Mouse (Mus musculus): ENCODE measurements around the gene Boll.
"Not testable (repeated sequence)": the region's sequence is repeated elsewhere in the genome, so short reads cannot be mapped to it uniquely, and the experiment has no call there.

Gene Boll

DNA sequence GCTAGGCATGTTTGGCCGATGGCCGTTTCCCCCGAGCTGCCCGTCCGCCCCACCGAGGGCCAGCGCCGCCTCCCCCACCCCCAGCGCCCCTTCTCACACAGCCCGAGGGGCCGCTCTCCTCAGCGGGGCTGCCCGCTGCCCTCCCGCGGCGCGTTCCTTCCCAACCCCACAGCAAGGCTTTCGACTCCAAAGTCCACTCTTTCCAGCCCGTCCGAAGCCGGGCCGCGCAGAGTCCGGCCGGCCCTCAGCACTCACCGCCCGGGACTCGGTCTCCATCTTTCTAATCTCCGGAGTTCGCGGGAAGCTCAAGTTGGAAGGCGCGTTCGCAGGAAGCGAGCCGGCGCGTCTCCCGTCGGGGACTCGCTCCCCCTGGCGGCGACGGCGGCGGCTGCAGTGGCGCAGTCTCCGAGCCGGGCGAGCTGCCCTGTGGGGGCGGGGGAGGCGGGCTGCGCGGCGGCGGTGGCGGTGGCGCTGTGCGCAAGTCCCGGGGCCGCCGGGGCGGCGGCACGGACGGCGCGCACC is at the start of gene Boll:
Boll (minus strand) TSS at position 426 of the 522 bp plus-strand sequence.
- peak; percentile 90 to 92 for DNase-seq

DNA sequence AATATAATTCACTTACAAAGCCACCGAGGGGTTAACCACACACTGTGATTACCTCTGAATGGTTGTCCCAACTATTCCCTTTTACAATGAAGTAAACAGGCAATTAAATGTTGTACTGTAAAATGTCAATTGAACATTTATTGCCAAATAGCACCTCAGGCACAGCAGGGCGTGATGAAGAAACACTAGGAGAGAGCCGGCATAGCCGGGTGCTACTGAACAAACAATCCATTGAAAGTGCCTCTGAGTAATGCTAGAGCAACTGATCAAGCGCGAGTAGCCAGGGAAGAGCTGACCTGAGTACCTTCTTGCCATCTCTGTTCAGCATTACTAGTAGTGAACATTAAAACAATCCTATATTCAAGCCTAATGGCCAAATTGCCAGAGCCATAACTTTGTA is 49.3 kb upstream of the Boll start:
- DNase-seq = no peak

DNA sequence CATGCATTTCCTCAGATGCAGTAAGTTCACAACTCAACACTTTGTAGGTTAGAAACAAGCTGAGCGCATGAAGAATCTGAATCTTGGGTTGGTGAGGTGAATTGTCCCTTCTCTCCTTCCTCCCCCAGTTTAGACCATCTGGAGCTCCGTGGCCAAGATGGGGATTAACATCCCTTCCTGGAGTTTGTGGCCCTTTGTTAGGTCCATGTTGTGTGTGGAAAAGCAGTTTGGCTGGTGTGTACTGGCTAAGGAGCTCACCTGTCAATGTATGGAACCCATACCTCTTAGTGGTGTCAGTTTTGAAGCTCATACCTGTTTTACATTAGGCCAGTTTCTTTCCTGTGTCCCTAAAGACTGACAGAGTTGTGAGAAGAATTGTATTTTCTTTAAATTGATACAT is 47.8 kb upstream of the Boll start:
- DNase-seq = no peak

DNA sequence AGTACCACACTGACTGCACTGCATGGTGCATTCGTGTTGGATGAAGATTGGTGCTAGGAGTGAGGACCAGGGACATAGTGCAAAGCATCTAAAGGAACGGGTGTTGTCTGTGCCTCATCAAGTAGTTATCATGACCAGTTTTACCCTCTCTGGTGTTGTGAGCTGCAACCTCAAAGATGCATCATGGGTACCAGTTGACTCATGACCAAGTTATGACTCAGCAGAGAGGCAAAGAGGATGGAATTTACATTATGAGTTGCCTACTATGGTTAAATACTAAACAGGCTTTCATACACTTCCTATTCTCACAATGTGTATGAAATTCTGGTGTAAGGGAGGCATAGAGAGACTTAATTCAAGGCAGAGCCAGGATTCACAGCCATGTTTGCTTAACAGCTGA is 47.4 kb upstream of the Boll start:
- no peak for DNase-seq

DNA sequence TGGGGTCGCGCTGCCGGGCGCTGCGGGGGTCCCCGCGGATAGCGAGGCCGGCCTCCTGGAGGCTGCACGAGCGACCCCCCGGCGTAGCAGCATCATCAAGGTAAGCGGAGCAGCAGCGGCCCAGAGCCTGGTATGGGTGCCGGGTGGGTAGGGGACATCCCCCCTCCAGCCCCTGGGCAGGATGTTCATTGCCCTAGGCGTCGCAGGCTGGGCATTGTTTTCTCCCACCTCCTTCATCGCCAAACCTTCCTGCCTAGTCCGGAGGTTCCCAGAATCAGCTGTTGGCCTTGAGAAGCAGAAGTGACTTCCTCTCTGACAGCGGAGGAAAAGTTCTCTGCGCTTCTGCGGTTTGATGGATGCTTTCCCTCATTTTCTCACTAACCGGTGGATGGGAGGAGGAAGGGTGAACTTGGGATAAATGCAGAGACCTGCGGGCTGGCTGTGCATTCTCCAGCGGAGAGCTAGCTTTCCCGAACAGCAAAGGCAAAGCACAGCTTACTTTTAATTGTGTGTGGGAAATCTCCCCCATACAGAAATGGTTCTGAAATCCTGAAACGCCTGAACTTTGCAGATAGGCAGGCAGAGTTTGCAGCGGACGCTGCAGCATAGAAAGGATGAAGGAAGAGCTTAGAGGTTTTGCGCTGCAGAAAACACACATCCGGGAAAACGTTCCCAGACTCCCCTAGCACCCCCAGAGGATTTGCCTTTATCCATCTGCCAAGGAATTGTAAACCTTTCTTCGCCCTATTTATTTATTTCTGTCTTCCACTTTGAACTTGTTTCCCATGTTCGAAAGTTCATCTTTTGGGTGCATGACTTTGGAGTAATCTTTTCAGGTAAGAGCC is 43.5 kb upstream of the Boll start:
- peak; percentile 15 to 17 for DNase-seq

DNA sequence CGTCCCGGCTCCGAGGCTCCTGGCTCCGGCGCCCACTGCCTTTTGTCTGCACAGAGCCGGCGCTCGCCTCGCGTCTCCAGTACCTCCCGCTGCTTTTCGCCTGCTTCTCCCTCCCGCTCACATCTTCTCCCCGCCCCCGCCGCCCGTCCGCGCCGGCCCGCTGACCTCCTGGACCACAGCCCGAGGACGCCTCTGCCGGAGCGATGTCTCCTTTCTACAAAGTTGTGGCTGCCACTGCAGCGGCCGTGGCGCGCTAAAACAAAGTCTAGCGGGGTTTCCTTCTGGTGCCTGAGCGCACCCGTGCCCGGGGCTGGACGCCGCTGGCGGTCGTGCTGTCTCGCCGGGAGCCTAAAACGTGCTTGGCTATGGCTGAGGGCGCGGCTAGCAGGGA is 42.7 kb upstream of the Boll start:
- peak; percentile 35 to 45 for DNase-seq

DNA sequence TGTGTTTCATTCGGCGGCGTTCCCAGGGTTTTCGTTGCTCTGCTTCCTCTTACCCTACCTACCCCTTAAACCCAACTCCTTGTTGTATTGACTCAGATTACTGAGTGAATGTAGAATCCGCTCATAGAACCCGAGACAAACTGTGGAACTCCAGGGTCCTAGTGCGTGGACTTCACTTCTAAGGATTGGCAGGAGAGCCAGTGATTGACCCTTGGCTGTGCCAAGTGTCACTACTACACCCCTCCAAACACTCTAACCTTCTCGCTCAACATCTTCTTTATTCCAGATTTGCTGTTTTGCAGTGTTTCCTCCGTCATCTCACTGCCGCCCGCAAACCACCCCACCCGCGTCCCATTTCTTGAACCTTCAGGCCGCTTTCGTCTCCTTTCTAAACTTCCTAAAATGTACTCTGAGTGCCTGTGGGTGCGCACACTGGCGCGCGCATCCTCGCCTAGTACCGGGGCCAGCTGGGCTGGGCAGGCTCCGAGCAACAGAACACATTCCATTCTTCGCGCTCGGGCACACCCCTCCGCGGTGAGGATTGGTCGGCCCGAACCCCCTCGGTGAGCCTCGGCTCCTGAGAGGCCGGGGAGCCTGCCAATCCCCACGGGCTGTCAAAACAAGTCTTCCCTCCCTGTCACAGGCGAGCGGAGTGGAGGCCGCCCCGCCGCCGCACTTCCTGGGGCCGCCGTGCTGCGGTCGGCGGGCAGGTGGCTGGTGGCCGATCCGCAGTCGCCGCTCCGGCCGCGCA is 42.2 kb upstream of the Boll start, which contains the start of gene Plcl1:
Plcl1 (plus strand) TSS at position 650 of the 751 bp plus-strand sequence.
- DNase-seq = peak; percentile 80

DNA sequence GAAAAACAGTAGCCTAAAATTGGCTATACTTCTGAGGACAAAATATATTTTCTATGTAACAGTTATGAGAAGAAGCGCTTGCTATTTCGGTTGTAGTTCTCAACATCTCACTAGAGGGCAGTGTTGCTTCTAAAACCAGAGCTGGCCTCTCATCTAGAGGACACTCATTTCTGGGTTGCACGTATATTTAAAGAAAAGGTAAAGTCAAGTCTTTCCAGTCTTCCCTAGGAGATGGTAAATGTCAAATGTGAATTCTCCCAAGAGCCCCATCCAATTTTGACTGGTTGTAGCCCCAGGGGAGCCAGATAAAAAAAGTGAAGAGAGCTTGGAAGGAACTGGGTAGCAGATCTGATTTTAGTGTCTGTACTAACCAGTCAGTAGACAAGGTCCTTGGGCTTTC is 41.2 kb upstream of the Boll start:
- peak; percentile 61 to 66 for DNase-seq

DNA sequence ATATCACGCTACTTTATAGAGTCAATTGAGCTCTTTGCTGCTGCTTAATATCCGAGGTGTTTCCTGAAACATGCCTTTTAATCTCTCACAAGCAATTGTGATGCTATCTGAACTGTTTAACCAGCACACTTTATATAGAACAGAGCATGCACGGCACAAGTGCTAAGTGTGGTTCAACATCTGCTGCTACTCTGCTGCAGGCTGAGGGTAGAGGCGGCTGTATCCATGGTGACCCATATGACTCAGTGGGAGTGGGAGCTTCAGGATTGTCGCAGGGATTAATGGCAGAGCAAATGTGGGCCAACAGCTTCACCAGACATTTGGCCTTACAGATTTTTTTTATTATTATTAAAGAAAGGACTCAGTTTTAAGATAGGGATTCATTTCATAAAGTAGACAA is 36.6 kb upstream of the Boll start:
- no peak for DNase-seq

DNA sequence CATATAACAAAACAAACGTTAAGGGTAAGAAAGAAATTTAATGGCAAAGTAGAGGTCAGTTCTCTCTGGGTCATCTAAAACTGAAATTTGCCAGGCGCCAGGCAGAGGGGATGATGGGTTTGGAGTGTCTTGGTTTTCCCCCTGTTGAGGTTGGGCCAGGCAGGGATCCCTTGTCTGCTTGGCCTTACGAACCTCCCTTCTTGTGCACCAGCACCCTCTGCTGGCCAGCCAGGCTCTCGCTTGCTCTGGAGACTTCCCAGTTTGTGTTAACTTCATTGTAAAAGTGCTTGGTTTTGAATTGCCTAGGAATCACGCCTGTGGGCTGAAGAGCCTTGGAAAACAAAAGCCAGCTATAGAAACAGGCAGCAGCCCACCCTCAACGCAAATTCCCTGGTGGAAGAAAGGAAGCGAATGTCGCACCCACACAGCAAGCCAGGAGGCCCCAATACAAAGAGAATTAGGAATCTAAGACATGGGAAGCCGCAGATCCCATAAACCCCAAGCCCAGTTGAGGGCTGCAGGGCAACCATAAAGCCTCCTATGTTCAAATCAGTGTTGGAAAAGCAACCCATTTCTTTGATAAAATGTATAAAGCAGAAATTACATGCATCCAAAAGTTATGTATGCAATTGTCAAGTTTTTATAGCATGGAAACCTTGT is 20.0 kb upstream of the Boll start:
- DNase-seq = peak; percentile 87 to 88

DNA sequence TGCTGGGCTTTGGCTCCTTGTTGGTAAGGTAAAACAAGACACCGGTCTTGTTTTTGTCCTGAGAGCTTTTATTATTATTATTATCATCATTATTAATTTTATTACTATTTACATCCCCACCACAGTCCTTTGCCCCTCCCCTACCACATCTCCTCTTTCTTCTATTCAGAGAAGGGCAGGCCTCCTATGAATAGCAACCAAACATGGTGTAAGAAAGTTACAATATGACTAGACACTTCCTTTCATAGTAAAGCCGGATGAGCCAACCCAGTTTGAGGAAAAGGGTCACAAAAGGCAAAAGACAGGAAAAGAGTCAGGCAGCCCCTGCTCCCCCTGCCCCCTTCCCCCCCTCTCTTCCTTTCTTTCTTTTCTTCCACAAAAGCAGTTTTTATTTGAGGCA is 17.3 kb upstream of the Boll start:
- DNase-seq = no peak

DNA sequence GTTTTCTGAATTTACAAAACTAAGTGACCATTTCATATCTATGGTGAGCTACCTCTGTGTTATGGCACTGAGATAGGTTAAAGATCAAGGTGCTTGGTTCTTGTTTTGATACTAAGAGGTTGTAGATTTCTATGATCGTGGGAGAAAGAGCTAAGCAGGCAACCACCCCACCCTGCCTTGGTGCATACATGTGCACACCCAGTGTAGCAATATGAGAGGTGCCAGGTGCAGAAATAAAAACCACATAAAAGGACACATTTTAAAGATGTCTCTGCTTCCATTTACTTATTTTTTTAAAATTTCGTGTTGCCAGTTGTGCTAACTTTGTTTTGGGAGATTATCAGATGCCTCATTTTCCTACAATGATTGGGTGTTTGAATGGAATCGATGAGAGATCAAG is 9.4 kb upstream of the Boll start:
- no peak for DNase-seq

DNA sequence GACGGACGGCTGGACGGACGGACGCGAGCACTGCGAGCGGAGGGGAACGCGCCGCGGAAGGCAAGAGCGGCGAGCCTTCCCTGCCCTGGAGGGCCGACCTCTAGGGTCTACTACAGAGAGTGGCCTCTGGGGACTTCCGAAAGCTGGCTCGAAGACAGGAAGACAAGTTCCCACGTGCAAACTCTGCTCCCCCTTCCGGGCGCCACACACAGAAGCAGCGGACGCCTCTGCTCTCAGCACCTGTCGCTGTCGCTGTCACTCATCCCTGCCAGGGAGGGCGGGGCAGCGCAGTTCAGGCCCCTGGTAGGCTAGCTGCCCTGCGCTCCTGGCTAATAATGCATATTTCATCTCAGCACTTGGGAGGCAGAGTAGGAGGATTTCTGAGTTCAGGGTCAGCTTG is 317 bp upstream of the Boll start:
- DNase-seq = peak; percentile 73 to 76

DNA sequence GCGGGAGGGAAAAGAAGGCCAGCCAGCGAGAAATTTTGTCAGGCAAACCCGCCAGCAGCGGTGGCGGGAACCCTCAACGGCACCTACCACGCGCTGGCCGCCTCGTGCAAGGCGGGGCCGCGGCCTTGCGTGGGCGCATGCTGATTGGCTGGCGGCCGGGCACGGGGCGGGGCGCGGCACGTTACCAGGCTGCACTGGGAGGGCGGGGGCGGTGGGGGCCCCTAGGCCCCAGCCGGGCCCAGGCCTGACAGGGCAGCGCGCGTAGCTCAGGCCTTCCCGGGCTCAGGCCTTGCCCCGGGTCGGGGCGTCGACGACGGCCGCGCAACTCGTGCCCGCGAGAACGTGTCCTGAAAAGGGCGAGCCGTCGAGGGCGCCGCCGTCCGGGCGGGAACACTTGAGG is 635 bp downstream of the Boll start:
- DNase-seq = peak in 1 of 2 experiments; percentile 2

DNA sequence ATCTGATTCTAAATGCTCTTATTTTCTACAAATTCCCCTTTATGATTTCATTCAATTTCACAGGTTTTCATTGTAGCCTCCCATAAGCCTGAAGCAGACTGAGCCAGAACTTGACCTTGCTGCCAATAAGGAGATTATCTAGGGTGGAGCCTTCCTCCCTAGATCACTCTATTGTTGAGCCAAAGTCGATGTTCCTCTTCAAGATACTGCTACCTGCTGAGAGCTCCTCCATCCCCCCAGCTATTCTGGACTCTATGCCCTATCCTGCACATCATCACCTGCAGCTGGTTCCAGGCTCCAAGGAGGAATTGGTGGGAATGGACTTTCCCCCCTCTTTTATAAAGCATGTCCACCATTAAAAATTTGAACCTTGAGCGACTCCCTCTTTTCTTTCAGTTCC is 11.4 kb downstream of the Boll start:
- not testable (repeated sequence) for DNase-seq

DNA sequence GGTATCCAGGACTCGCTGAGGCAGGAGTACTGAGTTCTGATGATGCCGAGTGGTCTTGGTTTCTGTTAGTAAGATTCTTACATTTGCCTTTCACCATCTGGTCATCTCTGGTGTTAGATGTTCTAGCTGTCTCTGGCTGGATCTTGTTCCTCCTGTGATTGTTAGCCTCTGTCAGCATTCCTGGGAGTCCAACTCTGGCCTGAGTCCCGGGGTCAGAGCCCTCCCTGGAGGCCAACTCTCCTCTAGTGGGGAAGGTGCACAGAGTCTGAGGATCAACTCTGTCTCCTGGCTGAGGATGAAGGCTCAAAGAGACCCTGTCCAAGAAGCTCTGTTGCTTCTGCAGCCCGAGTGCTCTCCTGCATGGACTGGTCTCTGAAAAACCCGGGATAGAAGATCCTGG is 37.8 kb downstream of the Boll start:
- not testable (repeated sequence) for DNase-seq

DNA sequence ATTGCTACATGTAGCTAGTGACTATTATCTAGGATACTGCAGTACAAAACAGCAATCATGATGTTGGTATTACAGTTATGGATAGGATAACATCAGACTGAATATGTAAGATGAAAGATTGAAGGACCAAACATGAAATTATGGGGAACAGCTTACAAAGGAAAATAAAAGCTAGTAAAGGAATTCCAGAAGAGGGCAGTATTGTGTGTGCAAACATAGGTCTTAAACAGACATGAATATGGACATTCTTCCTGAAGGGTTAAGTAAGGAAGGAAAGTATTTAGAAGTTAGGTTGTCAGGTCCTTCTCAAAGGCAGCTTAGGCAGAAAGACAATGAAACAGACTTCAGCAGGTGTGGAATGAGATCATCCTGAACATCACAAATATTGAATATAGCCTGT is 62.2 kb downstream of the Boll start:
- no peak for DNase-seq

DNA sequence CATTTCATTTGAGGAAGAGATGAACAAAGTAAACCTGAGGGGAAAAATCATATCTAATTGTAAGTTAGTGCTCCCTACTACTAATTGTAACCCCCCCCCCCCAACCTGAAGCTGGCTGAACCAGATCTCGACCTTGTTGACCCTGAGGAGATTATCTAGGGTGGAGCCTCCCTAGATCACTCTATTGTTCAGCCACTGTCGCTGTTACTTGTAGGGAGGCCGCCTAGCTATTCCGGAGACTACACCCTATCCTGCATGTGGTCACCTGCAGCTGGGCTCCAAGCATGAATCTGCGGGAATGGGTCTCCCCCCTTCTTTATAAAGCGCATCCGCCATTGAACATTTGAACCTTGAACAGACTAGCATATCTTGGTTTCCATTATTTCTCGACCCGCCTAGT is 84.2 kb downstream of the Boll start:
- no peak for DNase-seq

DNA sequence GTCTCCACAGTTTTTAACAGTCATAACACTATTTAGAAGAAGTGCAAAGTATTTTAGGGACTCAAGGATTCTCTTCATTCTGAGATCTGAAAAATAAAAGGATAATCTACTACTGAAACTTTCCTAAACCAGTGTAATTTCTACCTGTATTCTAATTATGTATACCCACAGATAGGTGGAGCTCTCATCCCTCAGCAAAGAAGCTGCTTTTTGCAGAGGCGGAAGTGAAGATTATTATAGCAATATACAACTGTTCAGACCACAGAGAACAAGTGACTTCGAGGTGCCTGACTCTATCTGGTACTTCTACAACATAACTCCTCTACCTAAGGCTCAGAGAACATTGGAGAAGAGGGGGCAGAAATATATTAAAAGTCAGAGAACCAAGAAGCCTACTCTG is 97.8 kb downstream of the Boll start:
- no peak for DNase-seq

DNA sequence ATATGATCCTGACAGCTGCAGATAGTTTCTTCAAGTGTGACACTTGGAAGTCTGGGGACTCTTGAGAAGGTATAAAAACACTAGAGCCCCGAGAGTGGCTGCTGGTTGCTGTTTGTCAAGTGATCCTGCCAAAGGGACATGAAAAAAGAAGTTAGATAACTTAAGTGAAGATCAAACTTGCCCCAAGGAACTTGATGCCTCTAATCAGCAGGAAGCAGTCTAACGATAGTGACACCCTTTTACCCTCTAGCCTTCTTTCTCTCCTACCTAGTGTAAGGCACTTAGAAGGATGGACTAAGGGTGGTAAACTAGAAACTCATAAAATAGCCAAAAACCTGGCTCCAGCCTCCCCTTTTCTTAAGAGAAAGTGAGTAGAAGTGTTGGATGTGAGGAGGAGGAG is 98.9 kb downstream of the Boll start:
- no peak for DNase-seq

DNA sequence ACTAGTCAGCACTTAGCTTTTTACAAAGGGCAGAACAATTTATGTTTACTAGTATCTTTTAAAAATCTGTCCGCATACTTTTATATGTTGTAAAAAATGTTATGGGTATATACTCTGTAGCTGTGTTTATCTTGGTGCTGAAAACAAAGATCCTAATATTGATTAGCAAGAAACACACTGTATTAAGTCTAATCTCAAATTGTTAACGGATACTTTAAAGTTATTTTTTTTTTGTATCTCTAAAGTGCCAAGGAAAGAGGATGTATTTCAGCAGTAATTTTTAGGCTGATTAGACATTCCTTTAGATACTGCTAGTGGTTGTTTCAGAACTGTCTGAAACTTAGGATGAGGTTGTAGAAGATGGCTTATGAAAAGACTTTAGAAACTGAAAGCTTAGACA is 116.9 kb downstream of the Boll start:
- DNase-seq = no peak

DNA sequence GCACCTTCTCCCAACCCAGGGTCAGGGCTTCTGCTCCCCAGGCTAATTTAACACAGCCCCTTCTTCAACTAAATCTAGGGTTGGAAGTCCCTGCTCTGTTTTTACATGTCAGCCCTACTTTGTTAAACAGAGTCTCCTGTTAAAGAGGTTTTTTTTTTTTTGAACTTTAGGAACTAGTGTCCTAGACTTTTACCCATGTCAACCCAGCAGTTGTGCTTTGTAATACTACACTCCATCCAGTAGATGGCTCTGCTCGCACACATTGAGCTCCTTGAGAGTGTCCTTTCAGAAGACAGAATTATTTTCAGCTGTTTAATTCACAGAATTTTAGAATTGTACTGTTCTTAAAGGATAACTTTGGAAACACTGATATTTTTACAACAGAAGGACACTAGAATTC is 124.0 kb downstream of the Boll start:
- DNase-seq = peak; percentile 56

DNA sequence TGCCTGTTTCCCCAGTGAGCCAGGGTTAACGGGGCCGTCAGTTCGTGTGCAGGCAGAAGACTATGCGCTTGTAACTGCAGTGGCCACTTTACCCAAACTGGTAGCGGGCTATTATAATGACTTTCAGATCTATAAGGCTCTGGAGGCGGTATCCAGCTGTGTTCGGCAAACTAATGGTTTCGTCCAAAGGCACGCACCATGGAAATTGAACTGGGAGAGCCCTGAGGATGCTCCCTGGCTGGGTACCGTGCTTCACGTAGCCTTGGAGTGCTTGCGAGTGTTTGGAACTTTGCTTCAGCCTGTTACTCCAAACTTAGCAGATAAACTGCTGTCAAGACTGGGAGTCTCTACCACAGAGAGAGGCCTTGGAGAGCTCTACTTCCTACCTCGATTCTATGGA is 124.8 kb downstream of the Boll start:
- DNase-seq = peak in 1 of 2 experiments; percentile 7

Measured in B cell, adult 2 months (primary cell).